Mouse (Mus musculus): Measurements from ENCODE around the gene Vmn1r227.

Vmn1r227 gene

GRCm38 (mm10) chr17:20729543-20729942 lies at the start of gene Vmn1r227:
Gene Vmn1r227 (plus strand): TSS chr17:20729843.
- no peak for DNase-seq (ENCODE audit: low read depth, low spot score)

- DNase-seq (ENCODE audit: low read depth, low spot score): no peak
Observed at GRCm38 (mm10) chr17:20682543-20682942, 47.1 kb upstream of the Vmn1r227 start, which contains the start of gene Vmn1r226. Gene Vmn1r226 (plus strand): TSS chr17:20682843.

- no peak for DNase-seq (ENCODE audit: low read depth, low spot score)
Observed at GRCm38 (mm10) chr17:20786057-20786456, 56.4 kb downstream of the Vmn1r227 start, which contains the start of gene Vmn1r228. Gene Vmn1r228 (minus strand): TSS chr17:20786157.

All from 3T3-L1 (cell line).